Mouse (Mus musculus) hindbrain, embryonic 12.5 days (tissue): ENCODE data around the gene Nt5dc3. TPM values are rescaled to one million over a fixed set of nuclear protein-coding genes. Genes with fewer than 3 reads are reported as not detected.

ENCODE experiments used
- ATAC-seq: fragments of 200-750 bp; cut with Nextera tagmentation; 2 replicates; pipeline ENCODE4 v1.8.0; 2017; ENCODE audit warnings: moderate TSS enrichment; ENCODE audit not compliant: low FRiP score
- H3K27ac ChIP-seq: fragments of 300-500 bp; sonication (generic); 2 replicates; pipeline ENCODE4 v1.5.1; 2016; ENCODE audit warnings: mild to moderate bottlenecking
- H3K27me3 ChIP-seq: fragments of 300-500 bp; sonication (generic); 2 replicates; pipeline ENCODE4 v1.6.1; 2016; ENCODE audit warnings: mild to moderate bottlenecking
- H3K36me3 ChIP-seq: fragments of 300-500 bp; sonication (generic); 2 replicates; pipeline ENCODE4 v1.6.1; 2016; ENCODE audit warnings: mild to moderate bottlenecking
- H3K4me1 ChIP-seq: fragments of 300-500 bp; sonication (generic); 2 replicates; pipeline ENCODE4 v1.6.1; 2016
- H3K4me2 ChIP-seq: fragments of 300-500 bp; sonication (generic); replicated peaks from 2 replicates; pipeline ENCODE4 v1.6.1; 2016; ENCODE audit warnings: mild to moderate bottlenecking
- H3K4me3 ChIP-seq: fragments of 300-500 bp; sonication (generic); 2 replicates; pipeline ENCODE4 v1.5.1; 2016; ENCODE audit warnings: mild to moderate bottlenecking
- H3K9ac ChIP-seq: fragments of 300-500 bp; sonication (generic); 2 replicates; pipeline ENCODE4 v1.6.1; 2016; ENCODE audit warnings: mild to moderate bottlenecking, moderate library complexity
- H3K9me3 ChIP-seq: fragments of 300-500 bp; sonication (generic); replicated peaks from 2 replicates; pipeline ENCODE4 v1.6.1; 2016; ENCODE audit warnings: mild to moderate bottlenecking
- WGBS: fragments of 180-500 bp; shearing (Covaris S2); methylation state at CpG from one replicate; pipeline ENCODE4 v1.1.7; 2016; 5-methylcytosine and 5-hydroxymethylcytosine counted together
- polyA plus RNA-seq: library from polyadenylated mRNA; unstranded; fragments of >200 nt; fragmentation: Nextera tagmentation; extraction: Ambion mirVana; gene quantifications from 2 replicates; pipeline ENCODE4 v1.2.1, GENCODE M21; 2016

Gene Nt5dc3
- polyA plus RNA-seq, 1 experiment from 2014 or later = 3.9 TPM

DNA sequence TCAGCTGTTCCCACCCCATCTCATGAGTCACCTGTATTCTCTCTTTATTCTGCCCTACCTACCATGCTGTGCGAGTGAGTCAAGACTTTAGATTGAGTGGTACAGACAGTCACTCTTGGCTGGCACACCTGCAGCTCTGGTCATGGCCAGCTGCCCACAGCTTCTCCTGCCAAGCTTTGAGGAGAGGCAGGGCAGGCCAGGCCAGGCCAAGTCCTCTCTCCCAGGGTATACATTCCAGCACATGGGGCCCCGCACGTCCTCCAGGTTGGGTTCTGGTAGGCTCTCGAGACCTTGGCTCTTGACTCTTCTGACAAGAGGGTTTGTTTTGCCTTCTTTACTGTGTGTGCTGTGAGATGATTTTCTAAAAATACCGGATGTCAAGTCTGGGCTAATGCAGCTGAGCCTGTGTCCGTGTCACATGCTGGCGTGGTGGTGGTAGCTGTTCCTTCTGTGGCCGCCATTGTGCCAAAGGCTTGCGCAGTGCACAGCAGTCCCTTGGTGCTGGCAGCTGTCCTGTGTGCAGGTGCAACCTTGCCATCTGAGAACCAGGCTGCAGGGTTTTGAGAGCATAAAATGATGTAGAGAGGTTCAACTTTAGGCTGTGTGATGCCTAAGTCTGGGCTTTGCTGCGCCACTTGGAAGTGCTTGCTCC, 47.2 kb downstream of the Nt5dc3 start:
- ATAC-seq = no peak
- Histone ChIP-seq H3K4me1 (0 out of 2 replicates have a peak, but pooled peaks cover 3% of the 10 kb centered on the region), H3K27me3 (peaks cover 4% of the 10 kb centered on the region; the same call in 1 of the 2 replicates), H3K36me3 (0 out of 2 replicates have a peak, but pooled peaks cover 7% of the 10 kb centered on the region), H3K27ac (no peak overlapping the region), H3K4me2 (no peak overlapping the region), H3K4me3 (no peak overlapping the region), H3K9ac (no peak overlapping the region), H3K9me3 (no peaks in the 10 kb centered on the region)
- WGBS = 90% methylated on average over 10 of the region's 10 CpGs

DNA sequence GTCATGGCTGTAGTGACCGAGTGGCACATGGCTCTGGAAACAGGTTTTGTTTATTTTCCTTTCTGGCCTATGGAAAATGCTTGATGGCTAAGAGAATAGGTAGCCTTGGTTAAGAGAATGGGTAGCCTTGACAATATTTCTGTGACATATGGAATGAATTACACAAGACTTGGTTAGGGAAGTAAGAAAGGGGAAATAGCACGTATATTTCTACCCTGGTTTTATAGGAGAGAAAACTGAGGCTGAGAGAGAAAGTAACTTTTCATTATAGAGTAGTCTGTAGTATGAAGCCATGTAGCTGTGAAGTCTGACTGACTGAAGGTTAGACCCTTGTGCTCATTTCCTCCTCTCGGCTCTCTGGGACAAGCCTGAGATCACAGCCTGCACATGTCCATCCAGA, 48.1 kb downstream of the Nt5dc3 start:
- Histone ChIP-seq H3K9ac (no peak overlapping the region), H3K27me3 (no peaks in the 10 kb centered on the region), H3K4me1 (0 out of 2 replicates have a peak, but pooled peaks cover 3% of the 10 kb centered on the region), H3K9me3 (no peaks in the 10 kb centered on the region), H3K4me2 (no peak overlapping the region), H3K27ac (no peak overlapping the region), H3K4me3 (no peak overlapping the region), H3K36me3 (0 out of 2 replicates have a peak, but pooled peaks cover 7% of the 10 kb centered on the region)
- WGBS = 80% methylated on average over 3 of the region's 3 CpGs
- no peak for ATAC-seq

DNA sequence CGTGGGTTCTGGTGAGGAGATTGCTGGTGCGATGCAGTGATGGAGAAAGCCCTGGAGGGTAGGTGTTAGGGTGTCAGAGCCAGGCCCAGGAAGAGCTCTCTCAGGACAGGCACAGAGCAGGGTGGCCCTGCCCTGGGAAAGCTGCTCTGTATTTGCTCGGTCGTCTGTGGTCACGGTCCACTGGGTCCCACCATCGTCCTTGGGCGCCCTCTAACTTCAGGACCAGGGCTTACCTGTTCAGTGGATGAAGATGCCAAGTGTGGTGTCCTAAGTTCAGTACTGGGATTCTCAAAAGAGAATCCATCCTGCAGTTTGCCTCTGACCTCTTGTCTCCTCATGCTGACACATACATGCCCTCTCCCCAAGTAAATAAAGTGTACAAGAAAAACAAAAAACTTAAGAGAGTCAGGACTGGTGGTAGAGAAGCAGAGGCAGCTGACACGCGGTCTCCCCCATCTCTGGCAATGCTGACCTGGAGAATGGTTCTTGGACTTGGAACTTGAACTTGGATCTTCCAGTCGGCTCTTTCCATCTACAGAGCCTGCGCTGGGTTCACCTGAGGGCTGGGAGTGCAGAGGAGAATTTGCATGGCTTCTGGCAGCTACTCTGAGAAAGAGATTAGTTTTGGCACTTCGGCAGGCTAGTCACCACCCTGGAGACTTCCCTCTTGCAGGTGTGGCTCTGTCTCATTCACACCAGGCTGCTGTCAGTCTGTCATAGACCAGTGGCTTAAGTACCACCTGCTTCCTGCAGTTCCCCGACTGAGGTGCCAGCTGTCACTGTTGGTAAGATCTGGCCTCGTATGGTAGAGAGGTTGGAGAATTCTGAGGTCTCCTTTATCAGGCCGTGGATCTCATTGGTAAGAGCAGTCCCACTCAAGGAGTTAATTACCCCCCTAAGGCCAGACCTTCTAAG, 49.7 kb downstream of the Nt5dc3 start:
- 0 out of 2 replicates have a peak, but pooled peaks cover 7% of the 10 kb centered on the region for H3K36me3 ChIP-seq
- ATAC-seq = no peak

DNA sequence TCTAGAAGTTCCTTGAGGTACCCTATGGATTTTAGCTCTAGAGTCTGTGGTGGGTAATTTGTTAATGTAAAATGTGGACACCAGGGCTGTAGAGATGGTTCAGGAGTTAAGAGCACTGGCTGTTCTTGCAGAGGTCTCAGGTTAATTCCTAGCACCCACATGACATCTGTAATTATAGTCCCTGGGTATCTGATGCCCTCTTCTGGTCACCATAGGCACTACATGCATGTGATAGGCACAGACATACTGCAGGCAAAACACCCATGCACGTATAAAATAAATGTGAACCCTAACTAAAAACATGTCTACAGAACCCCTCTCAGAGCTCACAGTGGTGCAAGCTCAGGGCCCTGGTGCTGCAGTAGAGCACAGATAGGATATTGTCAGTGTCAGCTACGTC, 50.7 kb downstream of the Nt5dc3 start:
- Histone ChIP-seq H3K27ac (no peak overlapping the region), H3K27me3 (no peaks in the 10 kb centered on the region), H3K4me3 (no peak overlapping the region), H3K9me3 (no peaks in the 10 kb centered on the region), H3K9ac (no peak overlapping the region), H3K36me3 (0 out of 2 replicates have a peak, but pooled peaks cover 7% of the 10 kb centered on the region), H3K4me2 (no peak overlapping the region), H3K4me1 (0 out of 2 replicates have a peak, but pooled peaks cover 1% of the 10 kb centered on the region)
- WGBS = 89% methylated on average over 2 of the region's 2 CpGs
- ATAC-seq = no peak

More for the DNA sequence above, 49.7 kb downstream of the Nt5dc3 start:
- Histone ChIP-seq H3K4me3 (no peak overlapping the region), H3K4me2 (no peak overlapping the region), H3K9ac (no peak overlapping the region), H3K27ac (no peak overlapping the region), H3K4me1 (0 out of 2 replicates have a peak, but pooled peaks cover 3% of the 10 kb centered on the region), H3K9me3 (no peaks in the 10 kb centered on the region), H3K27me3 (no peaks in the 10 kb centered on the region)
- WGBS = 80% methylated on average over 15 of the region's 15 CpGs

DNA sequence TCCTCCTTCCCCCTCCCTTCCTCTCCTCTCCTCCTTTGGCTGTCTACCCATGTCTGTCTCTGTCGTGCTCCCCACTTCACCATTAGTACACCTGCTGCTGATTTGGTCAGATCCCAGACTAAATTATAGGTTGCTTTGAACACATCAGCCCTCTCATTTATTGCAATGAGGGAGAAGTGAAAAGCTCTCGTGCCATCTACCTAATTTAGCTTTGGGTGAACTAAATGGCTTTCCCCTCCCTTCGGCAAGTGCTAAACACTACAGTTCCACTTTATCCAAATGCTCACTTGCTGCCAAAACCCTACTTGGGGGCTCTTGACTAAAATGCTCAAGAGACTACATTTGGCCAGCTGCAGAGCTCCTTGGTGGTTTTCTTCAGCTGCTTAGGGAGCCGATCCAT, 58.0 kb downstream of the Nt5dc3 start:
- Histone ChIP-seq H3K9ac (no peak overlapping the region), H3K9me3 (no peaks in the 10 kb centered on the region), H3K36me3 (no peaks in the 10 kb centered on the region), H3K4me3 (no peak overlapping the region), H3K27ac (no peak overlapping the region), H3K27me3 (no peaks in the 10 kb centered on the region), H3K4me2 (no peak overlapping the region), H3K4me1 (no peaks in the 10 kb centered on the region)
- WGBS = 87% methylated on average over 4 of the region's 4 CpGs
- no peak for ATAC-seq

DNA sequence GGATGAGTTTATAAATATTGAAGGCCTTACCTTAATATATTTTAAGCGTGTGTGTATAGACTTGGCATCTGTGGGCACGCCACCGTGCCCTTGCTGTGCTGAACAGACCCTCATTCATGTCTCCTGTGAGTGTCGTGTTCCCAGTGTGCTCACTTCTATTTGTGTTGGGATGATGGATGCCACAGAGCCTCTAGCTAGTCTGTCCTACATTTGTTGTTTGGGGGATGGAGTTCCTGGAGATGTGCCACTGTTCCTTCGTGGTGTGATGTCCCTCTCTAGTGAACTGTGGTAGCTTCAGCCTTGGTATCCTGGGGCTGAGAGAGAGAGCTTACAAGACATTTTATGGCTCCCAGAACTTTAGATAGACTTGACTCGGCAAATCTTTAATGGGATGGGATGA, 60.0 kb downstream of the Nt5dc3 start:
- no peak overlapping the region for H3K27ac ChIP-seq
- WGBS = 86% methylated on average over 6 of the region's 6 CpGs
- no peak overlapping the region for H3K9ac ChIP-seq
- no peaks in the 10 kb centered on the region for H3K9me3 ChIP-seq
- no peak overlapping the region for H3K4me3 ChIP-seq
- no peak overlapping the region for H3K4me2 ChIP-seq
- no peaks in the 10 kb centered on the region for H3K36me3 ChIP-seq
- no peak for ATAC-seq
- H3K27me3 ChIP-seq = no peaks in the 10 kb centered on the region
- H3K4me1 ChIP-seq = no peaks in the 10 kb centered on the region

DNA sequence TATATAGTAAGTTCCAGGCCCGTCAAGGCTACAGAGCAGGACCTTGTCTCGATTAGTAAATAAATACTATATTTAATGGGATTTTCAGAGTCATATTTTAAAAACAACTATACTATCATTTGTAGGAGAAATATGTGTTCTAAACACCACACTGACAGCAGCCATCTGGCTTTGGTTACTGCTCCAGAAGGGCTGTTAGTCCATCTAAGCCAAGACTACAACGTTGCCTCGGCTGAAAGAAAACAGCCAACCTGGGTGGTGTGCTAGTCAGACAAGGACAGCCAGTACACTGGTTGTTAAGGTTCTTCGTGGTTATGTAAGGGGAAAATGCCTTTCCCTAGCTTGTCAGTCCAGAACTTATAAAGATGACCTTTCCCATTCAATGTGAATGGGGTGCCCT, 63.9 kb downstream of the Nt5dc3 start:
- 85% methylated on average over 5 of the region's 5 CpGs for WGBS
- Histone ChIP-seq H3K4me3 (no peak overlapping the region), H3K9me3 (no peaks in the 10 kb centered on the region), H3K4me1 (no peaks in the 10 kb centered on the region), H3K36me3 (no peaks in the 10 kb centered on the region), H3K27ac (no peak overlapping the region), H3K9ac (no peak overlapping the region), H3K27me3 (no peaks in the 10 kb centered on the region), H3K4me2 (no peak overlapping the region)
- no peak for ATAC-seq

DNA sequence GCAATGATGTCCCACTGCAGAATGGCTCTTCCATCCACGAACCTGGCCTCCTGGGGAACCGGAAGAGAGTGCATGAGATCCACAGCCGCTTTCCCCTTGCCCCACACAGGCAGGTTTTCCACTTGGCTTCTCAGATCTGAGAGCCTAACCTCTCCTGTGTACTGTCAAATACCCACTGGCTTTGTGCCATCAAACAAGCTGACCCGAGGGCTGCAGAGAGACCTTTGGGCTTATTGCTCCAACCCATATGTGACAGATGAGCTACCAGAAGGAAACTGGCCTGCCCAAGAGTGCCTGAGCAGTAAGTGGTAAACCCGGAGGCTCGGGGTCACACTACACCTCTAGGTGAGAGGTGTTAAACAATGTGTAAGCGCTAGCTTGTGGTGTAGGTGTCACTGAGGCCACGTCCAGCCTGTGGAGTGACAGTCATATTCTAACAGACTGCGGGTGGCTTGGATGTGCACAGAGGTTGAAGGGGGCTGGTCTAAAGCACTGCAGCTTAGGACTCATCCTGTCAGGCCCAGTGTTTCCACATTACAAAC, 68.2 kb downstream of the Nt5dc3 start:
- H3K36me3 ChIP-seq = no peaks in the 10 kb centered on the region
- 0 out of 2 replicates have a peak, but pooled peaks cover 3% of the 10 kb centered on the region for H3K27me3 ChIP-seq
- no peak overlapping the region for H3K9ac ChIP-seq
- WGBS = 85% methylated on average over 9 of the region's 9 CpGs
- no peak overlapping the region for H3K27ac ChIP-seq
- H3K4me2 ChIP-seq = no peak overlapping the region
- no peaks in the 10 kb centered on the region for H3K9me3 ChIP-seq
- H3K4me1 ChIP-seq = no peaks in the 10 kb centered on the region
- H3K4me3 ChIP-seq = no peak overlapping the region
- ATAC-seq = no peak

DNA sequence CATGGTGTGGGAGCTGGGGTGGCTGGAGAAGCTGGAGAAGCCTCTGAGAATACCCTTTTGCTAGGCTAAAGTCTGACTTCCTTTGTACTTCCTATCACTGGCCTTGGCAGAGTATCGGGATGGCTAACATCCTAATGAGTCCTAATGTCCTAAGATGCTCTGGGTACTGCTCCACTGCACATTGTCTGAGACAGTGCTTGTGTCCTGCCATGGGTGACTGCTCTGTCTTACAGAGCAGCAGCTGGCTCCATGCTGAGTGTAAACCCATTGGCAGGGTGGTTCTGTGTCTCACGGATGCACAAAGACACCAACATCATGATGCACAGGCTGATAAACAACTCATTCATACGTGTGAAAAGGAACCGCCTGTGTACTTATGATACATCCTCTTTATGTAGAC, 70.3 kb downstream of the Nt5dc3 start:
- ATAC-seq = no peak
- H3K9me3 ChIP-seq = no peaks in the 10 kb centered on the region
- WGBS = 86% methylated on average over 4 of the region's 4 CpGs

DNA sequence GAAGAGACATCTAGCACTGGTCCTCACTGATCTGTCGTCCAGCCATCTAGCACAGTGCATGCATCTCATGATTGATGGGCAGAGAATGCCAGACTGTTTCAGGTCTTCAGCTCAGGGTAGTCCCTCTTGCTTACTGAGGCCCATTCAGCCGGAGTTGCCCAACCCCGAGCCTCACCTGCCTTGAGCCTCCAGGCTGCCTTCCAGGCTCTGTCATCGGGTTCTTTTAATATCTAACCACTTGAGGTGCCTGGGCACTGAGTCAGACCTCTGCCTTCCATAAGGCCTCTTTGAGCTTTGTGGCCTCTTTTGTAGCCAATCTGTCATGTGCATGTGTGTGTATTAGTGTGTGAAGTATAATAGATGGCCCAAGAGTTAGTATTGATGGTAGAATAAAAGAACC, 70.7 kb downstream of the Nt5dc3 start:
- no peaks in the 10 kb centered on the region for H3K36me3 ChIP-seq
- 0 out of 2 replicates have a peak, but pooled peaks cover 3% of the 10 kb centered on the region for H3K27me3 ChIP-seq
- 82% methylated on average over 4 of the region's 4 CpGs for WGBS
- ATAC-seq = no peak
- no peak overlapping the region for H3K4me3 ChIP-seq
- H3K4me2 ChIP-seq = no peak overlapping the region
- no peaks in the 10 kb centered on the region for H3K4me1 ChIP-seq
- no peak overlapping the region for H3K9ac ChIP-seq
- H3K27ac ChIP-seq = no peak overlapping the region
- no peaks in the 10 kb centered on the region for H3K9me3 ChIP-seq

More for the DNA sequence above, 70.3 kb downstream of the Nt5dc3 start:
- H3K4me2 ChIP-seq = no peak overlapping the region
- H3K4me3 ChIP-seq = no peak overlapping the region
- no peaks in the 10 kb centered on the region for H3K36me3 ChIP-seq
- H3K4me1 ChIP-seq = no peaks in the 10 kb centered on the region
- H3K27ac ChIP-seq = no peak overlapping the region
- H3K27me3 ChIP-seq = 0 out of 2 replicates have a peak, but pooled peaks cover 3% of the 10 kb centered on the region
- H3K9ac ChIP-seq = no peak overlapping the region

DNA sequence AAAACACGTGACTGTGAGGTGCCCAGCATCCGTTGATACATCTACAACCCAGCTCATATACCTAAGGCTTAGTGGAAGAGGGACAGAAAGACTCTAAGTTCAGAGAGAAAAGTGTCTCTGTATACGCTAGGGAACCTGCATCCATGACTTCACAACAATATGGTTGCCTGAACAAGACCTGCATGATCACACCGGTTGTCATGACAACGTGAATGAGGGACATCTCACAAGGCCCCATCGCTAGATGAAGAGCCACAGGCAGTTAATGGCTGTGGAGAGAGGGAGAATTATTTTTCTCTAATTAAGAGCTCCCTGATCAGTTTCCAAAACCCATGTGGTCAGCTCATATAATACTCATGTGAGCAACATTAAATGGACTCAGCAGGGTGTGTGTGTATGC, 73.4 kb downstream of the Nt5dc3 start:
- no peak overlapping the region for H3K9ac ChIP-seq
- no peaks in the 10 kb centered on the region for H3K36me3 ChIP-seq
- no peak overlapping the region for H3K4me2 ChIP-seq
- 74% methylated on average over 6 of the region's 6 CpGs for WGBS
- H3K27me3 ChIP-seq = 0 out of 2 replicates have a peak, but pooled peaks cover 3% of the 10 kb centered on the region
- H3K4me3 ChIP-seq = no peak overlapping the region
- H3K4me1 ChIP-seq = no peaks in the 10 kb centered on the region
- no peak overlapping the region for H3K27ac ChIP-seq
- ATAC-seq = no peak
- H3K9me3 ChIP-seq = no peaks in the 10 kb centered on the region

DNA sequence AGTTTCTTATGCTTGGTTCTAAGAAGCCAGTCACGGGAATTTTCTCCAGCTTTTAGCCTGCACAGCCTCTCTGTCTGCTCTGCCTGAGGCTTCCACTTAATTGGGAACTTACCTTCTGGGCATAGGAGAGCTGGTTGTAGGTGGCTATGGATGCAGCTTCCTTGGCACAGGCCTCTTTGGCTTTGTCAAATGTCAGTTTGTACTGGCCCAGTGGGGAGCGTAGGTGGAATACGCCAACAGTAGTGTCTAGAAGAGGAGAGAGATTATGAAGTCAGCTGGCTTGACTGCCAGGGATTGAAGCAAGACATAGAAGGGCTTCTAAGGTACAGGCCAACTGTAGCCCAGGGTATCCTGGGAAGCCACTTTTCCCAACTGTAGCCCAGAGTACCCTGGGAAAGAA, 74.6 kb downstream of the Nt5dc3 start:
- ATAC-seq = no peak
- Histone ChIP-seq H3K4me2 (no peak overlapping the region), H3K36me3 (no peaks in the 10 kb centered on the region), H3K4me3 (no peak overlapping the region), H3K27me3 (0 out of 2 replicates have a peak, but pooled peaks cover 3% of the 10 kb centered on the region), H3K9me3 (no peaks in the 10 kb centered on the region), H3K4me1 (no peaks in the 10 kb centered on the region), H3K9ac (no peak overlapping the region), H3K27ac (no peak overlapping the region)
- 83% methylated on average over 3 of the region's 3 CpGs for WGBS
